Mouse (Mus musculus): Measurements from ENCODE around the gene Spice1. TPM values are rescaled to one million over a fixed set of nuclear protein-coding genes. Genes with fewer than 3 reads are reported as not detected.
A peak's percentile ranks its signal among the peaks of the same experiment; 100 is the strongest.

The Spice1 gene
- total and polyA plus RNA-seq, 3 experiments = 4.5 to 10.0 (median 9.3) TPM

GRCm38 (mm10) chr16:44357571-44358268 lies 10.8 kb downstream of the Spice1 start:
- no peak overlapping the region for H3K9ac ChIP-seq (ENCODE audit: low read depth, low read length)
- H3K4me3 ChIP-seq = no peak overlapping the region
- H3K27ac ChIP-seq = peak overlapping the region; percentile 79
- intact Hi-C loops (cut with DNase I) = loop anchor here (5.0 kb wide), 1 partner anchor 185 kb away; the partner anchor contains the start of gene Usf3
- H3K36me3 ChIP-seq (ENCODE audit: control insufficient read depth, insufficient read depth, low read length) = peaks cover 21% of the 10 kb centered on the region
- H3K79me2 ChIP-seq (replicated peaks; ENCODE audit: control insufficient read depth, insufficient read depth, low read length) = no peaks in the 10 kb centered on the region
- 72% methylated on average over 4 of the region's 4 CpGs for WGBS
- TF ChIP-seq EP300 (IDR thresholded peaks at IDR 0.05; ENCODE audit: insufficient read depth, low read depth, low read length) (peak; percentile 93), CTCF (IDR thresholded peaks at IDR 0.05) (no peak), POLR2A (IDR thresholded peaks at IDR 0.05; ENCODE audit: insufficient read depth, low read depth, low read length) (peak; percentile 64)
- DNase-seq = peak; percentile 41 to 74
- no peaks in the 10 kb centered on the region for H3K27me3 ChIP-seq (ENCODE audit: control insufficient read depth, insufficient read depth, low read length)
- peaks cover 13% of the 10 kb centered on the region for H3K4me1 ChIP-seq (ENCODE audit: control insufficient read depth, insufficient read depth, low read length)

DNA sequence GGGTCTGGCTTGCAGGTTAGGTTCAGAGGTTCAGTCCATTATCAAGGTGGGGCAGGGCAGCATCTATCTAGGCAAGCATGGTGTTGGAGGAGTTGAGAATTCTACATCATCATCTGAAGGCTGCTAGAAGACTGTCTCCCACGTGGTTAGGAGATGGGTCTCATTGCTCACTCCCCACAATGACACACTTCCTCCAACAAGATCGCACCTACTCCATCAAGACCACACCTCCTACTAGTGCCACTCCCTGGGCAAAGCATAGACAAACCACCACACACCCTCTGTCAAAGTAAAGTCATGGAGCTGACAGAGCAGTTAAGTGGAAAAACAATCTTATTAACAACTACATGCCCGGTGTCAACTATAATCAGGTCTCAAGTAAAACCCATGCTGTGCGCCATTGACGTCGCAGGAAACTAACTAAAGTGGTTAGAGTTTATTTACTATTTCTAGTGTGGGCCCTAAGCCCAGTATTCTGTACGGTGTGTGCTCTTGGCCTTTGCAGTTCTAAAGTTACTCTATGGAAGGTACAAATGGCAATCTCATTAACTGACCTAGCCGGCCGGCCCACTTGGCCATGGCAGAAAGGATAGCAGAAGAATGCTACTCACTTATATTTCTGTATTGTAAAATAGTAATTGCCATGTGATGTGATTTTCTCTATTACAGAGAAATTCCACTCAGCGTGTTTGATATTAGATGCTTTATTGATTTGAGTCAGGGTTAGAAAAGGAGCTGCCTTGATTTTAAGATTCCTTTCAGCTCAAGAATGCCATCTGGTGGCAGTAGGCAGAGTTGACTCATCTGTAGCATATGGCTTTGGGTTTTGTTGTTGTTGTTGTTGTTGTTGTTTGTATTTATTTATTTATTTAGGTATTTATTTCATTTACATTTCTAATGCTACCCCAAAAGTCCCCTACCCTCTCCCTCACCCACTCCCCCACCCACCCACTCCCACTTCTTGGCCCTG lies 15.3 kb downstream of the Spice1 start:
- Histone ChIP-seq H3K9ac (ENCODE audit: low read depth, low read length) (no peak overlapping the region), H3K27me3 (ENCODE audit: control insufficient read depth, insufficient read depth, low read length) (no peaks in the 10 kb centered on the region), H3K27ac (peak overlapping the region; percentile 6; the same call in 1 of the 2 replicates), H3K4me3 (no peak overlapping the region), H3K36me3 (ENCODE audit: control insufficient read depth, insufficient read depth, low read length) (peaks cover 8% of the 10 kb centered on the region), H3K4me1 (ENCODE audit: control insufficient read depth, insufficient read depth, low read length) (peaks cover 7% of the 10 kb centered on the region), H3K79me2 (replicated peaks; ENCODE audit: control insufficient read depth, insufficient read depth, low read length) (no peaks in the 10 kb centered on the region)
- DNase-seq = peak in 1 of 2 experiments; percentile 15
- intact Hi-C loops (cut with DNase I) = loop anchor here (1.0 to 10.0 kb wide), 3 partner anchors 63 to 217 kb away; no protein-coding TSS in a partner anchor
- TF ChIP-seq CTCF (IDR thresholded peaks at IDR 0.05) (peak; percentile 93), POLR2A (IDR thresholded peaks at IDR 0.05; ENCODE audit: insufficient read depth, low read depth, low read length) (no peak), EP300 (IDR thresholded peaks at IDR 0.05; ENCODE audit: insufficient read depth, low read depth, low read length) (no peak)
- WGBS = 50% methylated on average over 10 of the region's 10 CpGs

DNA sequence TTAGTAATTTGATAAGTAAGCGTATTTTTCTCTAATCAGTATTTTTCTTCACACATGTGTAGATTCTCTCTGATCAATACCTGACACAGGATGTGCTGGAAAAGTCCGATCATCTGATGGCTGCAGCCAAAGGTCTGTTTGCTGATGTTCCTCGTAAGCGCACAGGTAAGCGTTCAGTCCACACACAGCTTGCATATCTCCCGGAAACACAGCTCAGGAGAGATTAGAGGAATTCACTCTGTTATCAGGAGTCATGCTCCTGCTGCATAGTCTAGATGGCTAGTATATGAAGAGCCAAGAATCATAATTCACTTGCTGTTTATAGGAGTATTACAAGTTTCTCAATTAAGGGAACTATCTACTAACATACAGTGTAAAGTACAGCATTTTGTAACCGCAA lies 18.6 kb downstream of the Spice1 start:
- 87% methylated on average over 7 of the region's 7 CpGs for WGBS
- intact Hi-C loops (cut with DNase I) = loop anchor here (10.0 kb wide), 1 partner anchor 221 kb away; no protein-coding TSS in a partner anchor
- no peak for DNase-seq
- Histone ChIP-seq H3K4me1 (ENCODE audit: control insufficient read depth, insufficient read depth, low read length) (peaks cover 3% of the 10 kb centered on the region), H3K27me3 (ENCODE audit: control insufficient read depth, insufficient read depth, low read length) (no peaks in the 10 kb centered on the region), H3K27ac (no peak overlapping the region), H3K9ac (ENCODE audit: low read depth, low read length) (no peak overlapping the region), H3K4me3 (no peak overlapping the region), H3K79me2 (replicated peaks; ENCODE audit: control insufficient read depth, insufficient read depth, low read length) (no peaks in the 10 kb centered on the region), H3K36me3 (ENCODE audit: control insufficient read depth, insufficient read depth, low read length) (no peaks in the 10 kb centered on the region)
- TF ChIP-seq CTCF (IDR thresholded peaks at IDR 0.05) = no peak
- no peak for TF ChIP-seq POLR2A (IDR thresholded peaks at IDR 0.05; ENCODE audit: insufficient read depth, low read depth, low read length)
- no peak for TF ChIP-seq EP300 (IDR thresholded peaks at IDR 0.05; ENCODE audit: insufficient read depth, low read depth, low read length)

DNA sequence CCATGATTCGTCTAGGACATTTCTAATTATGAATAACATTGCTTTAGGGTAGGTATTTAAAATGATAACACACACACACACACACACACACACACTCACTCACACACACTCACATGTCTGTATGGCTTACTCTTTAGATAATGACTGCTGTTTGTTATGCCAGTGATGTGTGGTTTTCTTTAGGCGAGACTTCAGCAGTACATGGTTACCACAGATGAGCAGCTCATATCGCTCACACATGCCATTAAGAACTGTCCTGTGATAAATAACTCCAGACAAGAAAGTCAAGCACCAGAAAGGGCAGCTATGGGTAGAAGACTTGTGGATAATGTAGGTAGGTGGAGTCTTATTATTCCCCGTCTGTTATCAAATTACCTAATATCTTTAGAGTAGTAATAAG lies 28.5 kb downstream of the Spice1 start:
- H3K4me3 ChIP-seq = no peak overlapping the region
- no peaks in the 10 kb centered on the region for H3K79me2 ChIP-seq (replicated peaks; ENCODE audit: control insufficient read depth, insufficient read depth, low read length)
- no peak overlapping the region for H3K27ac ChIP-seq
- no peaks in the 10 kb centered on the region for H3K27me3 ChIP-seq (ENCODE audit: control insufficient read depth, insufficient read depth, low read length)
- intact Hi-C loops (cut with DNase I) = no loop called here
- no peak overlapping the region for H3K9ac ChIP-seq (ENCODE audit: low read depth, low read length)
- H3K36me3 ChIP-seq (ENCODE audit: control insufficient read depth, insufficient read depth, low read length) = no peaks in the 10 kb centered on the region
- no peak for TF ChIP-seq EP300 (IDR thresholded peaks at IDR 0.05; ENCODE audit: insufficient read depth, low read depth, low read length)
- no peak for TF ChIP-seq POLR2A (IDR thresholded peaks at IDR 0.05; ENCODE audit: insufficient read depth, low read depth, low read length)
- no peak for TF ChIP-seq CTCF (IDR thresholded peaks at IDR 0.05)
- no peaks in the 10 kb centered on the region for H3K4me1 ChIP-seq (ENCODE audit: control insufficient read depth, insufficient read depth, low read length)
- no peak for DNase-seq
- WGBS = 91% methylated on average over 4 of the region's 4 CpGs

- H3K36me3 ChIP-seq (ENCODE audit: control insufficient read depth, insufficient read depth, low read length) = no peaks in the 10 kb centered on the region
These were observed 33.1 kb downstream of the Spice1 start for GRCm38 (mm10) chr16:44380006-44380405.

More at GRCm38 (mm10) chr16:44380006-44380405, 33.1 kb downstream of the Spice1 start:
- no peaks in the 10 kb centered on the region for H3K4me1 ChIP-seq (ENCODE audit: control insufficient read depth, insufficient read depth, low read length)
- no peaks in the 10 kb centered on the region for H3K27me3 ChIP-seq (ENCODE audit: control insufficient read depth, insufficient read depth, low read length)
- intact Hi-C loops (cut with DNase I) = no loop called here
- WGBS = 91% methylated on average over 4 of the region's 4 CpGs
- no peak for TF ChIP-seq EP300 (IDR thresholded peaks at IDR 0.05; ENCODE audit: insufficient read depth, low read depth, low read length)
- no peak overlapping the region for H3K4me3 ChIP-seq
- H3K9ac ChIP-seq (ENCODE audit: low read depth, low read length) = no peak overlapping the region
- no peaks in the 10 kb centered on the region for H3K79me2 ChIP-seq (replicated peaks; ENCODE audit: control insufficient read depth, insufficient read depth, low read length)
- H3K27ac ChIP-seq = no peak overlapping the region
- DNase-seq = no peak
